Mouse (Mus musculus) embryonic facial prominence, embryonic 12.5 days (tissue): ENCODE measurements around the gene Brca1. TPM values are rescaled to one million over a fixed set of nuclear protein-coding genes. Genes with fewer than 3 reads are reported as not detected.

ENCODE experiments used
- ATAC-seq: fragments of 200-750 bp; cut with Nextera tagmentation; 2 replicates; pipeline ENCODE4 v1.8.0; 2017; ENCODE audit not compliant: insufficient number of reproducible peaks, insufficient read depth, low FRiP score, low TSS enrichment
- H3K27ac ChIP-seq: fragments of 300-500 bp; sonication (generic); 2 replicates; pipeline ENCODE4 v1.5.1; 2016; ENCODE audit warnings: mild to moderate bottlenecking
- H3K27me3 ChIP-seq: fragments of 300-500 bp; sonication (generic); 2 replicates; pipeline ENCODE4 v1.6.1; 2016; ENCODE audit warnings: mild to moderate bottlenecking, moderate library complexity
- H3K36me3 ChIP-seq: fragments of 300-500 bp; sonication (generic); 2 replicates; pipeline ENCODE4 v1.6.1; 2016; ENCODE audit warnings: mild to moderate bottlenecking
- H3K4me1 ChIP-seq: fragments of 300-500 bp; sonication (generic); 2 replicates; pipeline ENCODE4 v1.6.1; 2016
- H3K4me2 ChIP-seq: fragments of 300-500 bp; sonication (generic); replicated peaks from 2 replicates; pipeline ENCODE4 v1.6.1; 2016; ENCODE audit warnings: mild to moderate bottlenecking, moderate library complexity
- H3K4me3 ChIP-seq: fragments of 300-500 bp; sonication (generic); 2 replicates; pipeline ENCODE4 v1.5.1; 2016; ENCODE audit warnings: mild to moderate bottlenecking
- H3K9ac ChIP-seq: fragments of 300-500 bp; sonication (generic); 2 replicates; pipeline ENCODE4 v1.6.1; 2016; ENCODE audit warnings: mild to moderate bottlenecking, moderate library complexity
- H3K9me3 ChIP-seq: fragments of 300-500 bp; sonication (generic); 2 replicates; pipeline ENCODE4 v1.6.1; 2016; ENCODE audit warnings: mild to moderate bottlenecking, moderate library complexity
- WGBS: fragments of 180-500 bp; shearing (Covaris S2); methylation state at CpG from one replicate; pipeline ENCODE4 v1.1.7; 2016; 5-methylcytosine and 5-hydroxymethylcytosine counted together
- polyA plus RNA-seq: library from polyadenylated mRNA; unstranded; fragments of >200 nt; fragmentation: Nextera tagmentation; extraction: Ambion mirVana; gene quantifications from 2 replicates; pipeline ENCODE4 v1.2.1, GENCODE M21; 2016

Gene Brca1
- polyA plus RNA-seq, 1 experiment from 2014 or later: 19.3 TPM

DNA sequence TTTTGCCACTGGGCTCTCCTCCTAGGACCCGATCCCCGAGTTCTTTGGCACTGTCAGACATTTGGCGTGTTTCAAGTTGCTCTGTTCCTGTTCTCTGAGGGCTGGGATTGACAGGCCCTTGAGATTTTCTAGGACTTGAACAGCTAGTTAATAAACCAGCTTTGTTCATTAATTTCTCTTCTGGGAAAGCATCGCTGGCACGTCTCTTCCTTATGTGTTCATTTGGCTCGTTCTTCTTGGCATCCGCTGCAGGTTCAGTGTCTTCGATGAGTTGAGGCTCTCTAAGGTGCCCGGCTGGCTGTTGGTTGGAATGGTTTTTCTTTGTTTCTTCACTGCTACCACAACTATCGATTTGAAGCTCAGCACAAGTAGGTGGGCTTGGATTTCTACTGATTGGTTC lies 26.7 kb downstream of the Brca1 start:
- Histone ChIP-seq H3K27ac (no peak overlapping the region), H3K9me3 (no peaks in the 10 kb centered on the region), H3K27me3 (no peaks in the 10 kb centered on the region), H3K4me2 (no peak overlapping the region), H3K4me3 (no peak overlapping the region), H3K9ac (no peak overlapping the region), H3K36me3 (peaks cover 47% of the 10 kb centered on the region), H3K4me1 (no peaks in the 10 kb centered on the region)
- WGBS: 93% methylated on average over 10 of the region's 10 CpGs
- no peak for ATAC-seq

DNA sequence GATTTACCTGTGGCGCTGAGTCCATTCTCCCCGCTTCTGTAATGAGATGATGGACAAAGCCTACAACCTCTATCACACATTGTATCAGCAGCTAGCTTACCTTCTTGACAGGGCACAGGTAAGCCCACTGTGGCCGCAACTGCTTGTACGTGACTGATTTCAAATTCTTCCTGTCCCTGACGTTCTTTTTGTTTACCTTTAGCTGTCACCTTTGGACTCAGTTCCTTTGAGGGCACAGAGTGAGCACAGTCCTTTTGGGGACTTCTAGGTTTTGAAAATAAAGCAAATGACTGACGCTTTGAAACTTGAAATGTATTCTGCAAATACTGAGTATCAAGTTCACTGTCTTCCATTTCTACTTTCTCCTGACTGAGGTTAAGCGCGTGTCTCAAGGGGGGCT lies 27.3 kb downstream of the Brca1 start:
- ATAC-seq: no peak
- Histone ChIP-seq H3K4me1 (no peaks in the 10 kb centered on the region), H3K36me3 (peaks cover 53% of the 10 kb centered on the region), H3K27ac (no peak overlapping the region), H3K9me3 (no peaks in the 10 kb centered on the region), H3K27me3 (no peaks in the 10 kb centered on the region), H3K4me3 (no peak overlapping the region), H3K9ac (no peak overlapping the region), H3K4me2 (no peak overlapping the region)
- WGBS: 89% methylated on average over 8 of the region's 8 CpGs

GRCm38 (mm10) chr11:101519364-101519763 lies 32.4 kb downstream of the Brca1 start:
- peaks cover 36% of the 10 kb centered on the region for H3K36me3 ChIP-seq
- no peak overlapping the region for H3K4me2 ChIP-seq
- no peak for ATAC-seq
- H3K9me3 ChIP-seq: no peaks in the 10 kb centered on the region
- no peak overlapping the region for H3K9ac ChIP-seq
- H3K4me1 ChIP-seq: no peaks in the 10 kb centered on the region
- WGBS: 87% methylated on average over 6 of the region's 6 CpGs
- H3K4me3 ChIP-seq: no peak overlapping the region
- no peaks in the 10 kb centered on the region for H3K27me3 ChIP-seq
- H3K27ac ChIP-seq: no peak overlapping the region

DNA sequence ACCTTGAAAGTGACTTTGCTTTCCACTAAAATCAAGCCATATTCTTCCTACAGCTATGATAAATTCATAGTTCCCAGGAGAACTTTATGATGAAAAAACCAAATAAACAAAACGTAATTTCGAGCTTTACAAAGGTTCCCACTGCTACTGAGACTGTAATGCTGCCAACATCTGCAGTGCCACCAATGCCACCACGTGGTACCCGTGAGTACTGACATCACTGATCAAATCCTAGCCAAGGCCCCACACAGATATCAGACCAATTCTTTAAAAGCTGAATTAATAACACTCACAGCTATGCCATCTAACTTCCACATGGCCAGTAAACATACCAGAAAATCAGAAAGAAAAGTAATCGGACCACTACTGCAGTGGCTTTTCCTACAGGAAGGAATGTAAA lies 32.8 kb downstream of the Brca1 start:
- ATAC-seq: no peak
- 86% methylated on average over 5 of the region's 5 CpGs for WGBS
- Histone ChIP-seq H3K36me3 (peaks cover 36% of the 10 kb centered on the region), H3K27me3 (no peaks in the 10 kb centered on the region), H3K9me3 (no peaks in the 10 kb centered on the region), H3K4me1 (no peaks in the 10 kb centered on the region), H3K4me3 (no peak overlapping the region), H3K4me2 (no peak overlapping the region), H3K9ac (no peak overlapping the region), H3K27ac (no peak overlapping the region)

- Histone ChIP-seq H3K27me3 (no peaks in the 10 kb centered on the region), H3K4me1 (no peaks in the 10 kb centered on the region), H3K9me3 (no peaks in the 10 kb centered on the region), H3K36me3 (peaks cover 21% of the 10 kb centered on the region), H3K27ac (no peak overlapping the region), H3K4me2 (no peak overlapping the region), H3K9ac (no peak overlapping the region), H3K4me3 (no peak overlapping the region)
- 95% methylated on average over 7 of the region's 7 CpGs for WGBS
- ATAC-seq: no peak
Observed at GRCm38 (mm10) chr11:101507090-101507489, 44.7 kb downstream of the Brca1 start.

DNA sequence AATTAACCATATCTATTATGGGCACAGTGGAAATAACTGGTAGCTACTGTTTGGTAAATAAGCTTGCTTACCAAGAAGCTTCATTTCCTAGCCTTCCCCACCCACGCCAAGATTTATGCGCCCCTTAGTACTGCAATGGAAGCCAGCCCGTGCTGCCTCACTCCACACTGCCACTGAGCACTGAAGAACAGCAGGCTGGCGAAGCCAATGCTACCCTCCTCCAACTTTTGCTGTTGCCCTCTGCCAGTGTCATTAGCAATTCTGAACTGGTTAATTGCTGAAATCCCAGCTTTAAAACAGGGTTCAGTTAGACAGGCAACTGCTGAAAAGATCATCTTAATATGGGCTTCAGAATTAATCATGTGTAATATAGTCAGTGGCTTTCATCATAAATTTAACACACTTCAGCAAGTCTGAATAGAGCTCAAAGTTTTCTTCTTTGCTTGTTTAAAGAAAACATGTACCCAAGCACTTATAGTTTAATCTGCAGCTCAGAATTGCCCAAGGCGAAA lies 45.4 kb downstream of the Brca1 start:
- Histone ChIP-seq H3K9me3 (no peaks in the 10 kb centered on the region), H3K4me2 (no peak overlapping the region), H3K27me3 (no peaks in the 10 kb centered on the region), H3K4me1 (no peaks in the 10 kb centered on the region), H3K36me3 (peaks cover 17% of the 10 kb centered on the region), H3K9ac (no peak overlapping the region), H3K4me3 (no peak overlapping the region), H3K27ac (no peak overlapping the region)
- 90% methylated on average over 5 of the region's 5 CpGs for WGBS
- ATAC-seq: no peak

GRCm38 (mm10) chr11:101486126-101486525 lies 65.6 kb downstream of the Brca1 start:
- no peak overlapping the region; the same call in 1 of the 2 replicates for H3K9ac ChIP-seq
- H3K4me1 ChIP-seq: no peaks in the 10 kb centered on the region
- H3K4me2 ChIP-seq: no peak overlapping the region
- H3K9me3 ChIP-seq: no peaks in the 10 kb centered on the region
- H3K36me3 ChIP-seq: peaks cover 16% of the 10 kb centered on the region; the same call in 1 of the 2 replicates
- no peak for ATAC-seq
- no peak overlapping the region for H3K27ac ChIP-seq
- no peaks in the 10 kb centered on the region for H3K27me3 ChIP-seq
- 79% methylated on average over 6 of the region's 6 CpGs for WGBS
- no peak overlapping the region for H3K4me3 ChIP-seq

GRCm38 (mm10) chr11:101485509-101486028 lies 66.2 kb downstream of the Brca1 start:
- H3K36me3 ChIP-seq: peaks cover 16% of the 10 kb centered on the region; the same call in 1 of the 2 replicates
- no peaks in the 10 kb centered on the region for H3K4me1 ChIP-seq
- 63% methylated on average over 6 of the region's 6 CpGs for WGBS
- no peak overlapping the region for H3K4me2 ChIP-seq
- ATAC-seq: no peak
- H3K27me3 ChIP-seq: no peaks in the 10 kb centered on the region
- no peaks in the 10 kb centered on the region for H3K9me3 ChIP-seq
- no peak overlapping the region for H3K4me3 ChIP-seq
- H3K9ac ChIP-seq: no peak overlapping the region
- peak overlapping the region; percentile 17; the same call in 1 of the 2 replicates for H3K27ac ChIP-seq

GRCm38 (mm10) chr11:101484814-101485213 lies 66.9 kb downstream of the Brca1 start:
- ATAC-seq: no peak
- H3K9ac ChIP-seq: no peak overlapping the region
- no peaks in the 10 kb centered on the region for H3K27me3 ChIP-seq
- H3K36me3 ChIP-seq: peaks cover 15% of the 10 kb centered on the region; the same call in 1 of the 2 replicates
- H3K4me1 ChIP-seq: no peaks in the 10 kb centered on the region
- H3K4me2 ChIP-seq: no peak overlapping the region
- H3K4me3 ChIP-seq: no peak overlapping the region
- 87% methylated on average over 7 of the region's 7 CpGs for WGBS
- H3K27ac ChIP-seq: no peak overlapping the region
- H3K9me3 ChIP-seq: no peaks in the 10 kb centered on the region

DNA sequence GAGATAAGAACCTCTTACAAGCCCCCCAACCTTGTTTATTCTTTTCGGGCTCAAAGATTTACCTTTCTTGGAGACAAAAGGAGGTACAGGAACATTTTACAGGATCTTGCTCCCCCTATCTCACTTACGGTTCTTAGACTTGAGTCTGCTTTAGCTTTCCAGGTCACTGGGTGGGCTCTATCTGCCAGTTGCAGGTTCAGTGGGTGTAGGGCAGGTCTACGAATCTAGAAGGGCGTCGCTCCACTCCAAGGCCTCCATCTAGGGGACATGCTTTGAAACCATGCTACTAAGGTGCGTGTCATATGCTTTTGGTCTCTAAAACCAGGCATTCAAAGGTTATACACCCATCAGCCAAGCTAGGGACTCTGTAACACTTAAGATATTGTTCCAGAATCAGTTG lies 67.5 kb downstream of the Brca1 start:
- no peak overlapping the region for H3K4me3 ChIP-seq

DNA sequence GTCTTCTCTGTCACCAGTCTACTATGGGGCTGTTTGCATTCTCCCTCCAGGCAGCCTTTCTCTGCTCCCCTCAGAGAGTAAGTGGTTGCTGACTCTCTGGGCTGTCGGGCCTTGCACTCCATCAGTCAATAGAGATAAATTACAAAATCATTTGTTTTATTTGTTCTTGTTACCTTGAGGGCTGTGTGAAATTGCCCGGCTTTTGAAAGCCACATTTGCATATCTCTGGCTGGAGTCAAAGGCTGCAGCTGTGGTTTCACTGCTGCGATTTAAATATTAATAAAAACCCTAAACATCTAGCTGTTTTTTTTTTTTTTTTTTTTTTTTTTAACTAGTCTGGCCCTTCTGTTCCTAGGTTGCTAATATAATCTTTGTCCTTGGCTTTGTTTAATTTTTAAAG lies 68.0 kb downstream of the Brca1 start:
- Histone ChIP-seq H3K4me3 (no peak overlapping the region), H3K9me3 (no peaks in the 10 kb centered on the region), H3K4me1 (peaks cover 8% of the 10 kb centered on the region), H3K27me3 (0 out of 2 replicates have a peak, but pooled peaks cover 4% of the 10 kb centered on the region), H3K4me2 (no peak overlapping the region), H3K36me3 (peaks cover 8% of the 10 kb centered on the region; the same call in 1 of the 2 replicates), H3K27ac (no peak overlapping the region), H3K9ac (no peak overlapping the region)
- WGBS: 62% methylated on average over 3 of the region's 3 CpGs
- no peak for ATAC-seq

More for the DNA sequence above, 67.5 kb downstream of the Brca1 start:
- Histone ChIP-seq H3K4me1 (peaks cover 4% of the 10 kb centered on the region; the same call in 1 of the 2 replicates), H3K9me3 (no peaks in the 10 kb centered on the region), H3K27ac (no peak overlapping the region), H3K27me3 (no peaks in the 10 kb centered on the region), H3K9ac (no peak overlapping the region), H3K4me2 (no peak overlapping the region), H3K36me3 (peaks cover 10% of the 10 kb centered on the region; the same call in 1 of the 2 replicates)
- ATAC-seq: no peak
- WGBS: 80% methylated on average over 6 of the region's 6 CpGs

GRCm38 (mm10) chr11:101480912-101481311 lies 70.8 kb downstream of the Brca1 start:
- Histone ChIP-seq H3K4me3 (no peak overlapping the region), H3K9me3 (no peaks in the 10 kb centered on the region), H3K9ac (no peak overlapping the region), H3K27me3 (0 out of 2 replicates have a peak, but pooled peaks cover 4% of the 10 kb centered on the region), H3K36me3 (no peaks in the 10 kb centered on the region), H3K4me1 (peaks cover 8% of the 10 kb centered on the region), H3K4me2 (no peak overlapping the region), H3K27ac (no peak overlapping the region)
- ATAC-seq: no peak
- 55% methylated on average over 6 of the region's 6 CpGs for WGBS
